Mouse (Mus musculus) kidney, postnatal 25 days (tissue): ENCODE data around the gene Ddah1.
A peak's percentile ranks its signal among the peaks of the same experiment; 100 is the strongest.

Source experiments
- DNase-seq, 2 experiments: peaks; one replicate each; pipeline ENCODE4 v3.0.0; 2021; ENCODE audit warnings: mixed read lengths in 2 of 2

The Ddah1 gene

DNA sequence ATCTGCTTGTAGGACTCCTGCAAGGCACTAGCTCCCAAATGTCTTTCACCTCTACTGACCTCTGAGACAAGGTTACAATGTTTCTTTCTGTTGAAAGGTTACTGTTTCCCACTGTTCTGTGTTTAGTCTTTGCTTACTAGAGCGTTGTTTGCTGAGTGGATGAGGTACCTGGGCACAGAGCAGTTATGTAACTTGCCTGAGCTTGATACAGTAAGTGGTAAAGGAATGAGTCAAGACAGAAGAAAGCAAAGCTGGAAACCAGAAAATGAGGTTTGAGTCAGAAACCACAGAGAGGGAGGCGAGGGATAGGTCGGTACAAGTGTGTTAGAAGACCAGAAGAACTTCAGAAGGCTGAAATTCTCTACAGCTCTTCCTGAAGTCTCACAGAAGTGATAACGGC lies 158.4 kb downstream of the Ddah1 start:
- no peak for DNase-seq

DNA sequence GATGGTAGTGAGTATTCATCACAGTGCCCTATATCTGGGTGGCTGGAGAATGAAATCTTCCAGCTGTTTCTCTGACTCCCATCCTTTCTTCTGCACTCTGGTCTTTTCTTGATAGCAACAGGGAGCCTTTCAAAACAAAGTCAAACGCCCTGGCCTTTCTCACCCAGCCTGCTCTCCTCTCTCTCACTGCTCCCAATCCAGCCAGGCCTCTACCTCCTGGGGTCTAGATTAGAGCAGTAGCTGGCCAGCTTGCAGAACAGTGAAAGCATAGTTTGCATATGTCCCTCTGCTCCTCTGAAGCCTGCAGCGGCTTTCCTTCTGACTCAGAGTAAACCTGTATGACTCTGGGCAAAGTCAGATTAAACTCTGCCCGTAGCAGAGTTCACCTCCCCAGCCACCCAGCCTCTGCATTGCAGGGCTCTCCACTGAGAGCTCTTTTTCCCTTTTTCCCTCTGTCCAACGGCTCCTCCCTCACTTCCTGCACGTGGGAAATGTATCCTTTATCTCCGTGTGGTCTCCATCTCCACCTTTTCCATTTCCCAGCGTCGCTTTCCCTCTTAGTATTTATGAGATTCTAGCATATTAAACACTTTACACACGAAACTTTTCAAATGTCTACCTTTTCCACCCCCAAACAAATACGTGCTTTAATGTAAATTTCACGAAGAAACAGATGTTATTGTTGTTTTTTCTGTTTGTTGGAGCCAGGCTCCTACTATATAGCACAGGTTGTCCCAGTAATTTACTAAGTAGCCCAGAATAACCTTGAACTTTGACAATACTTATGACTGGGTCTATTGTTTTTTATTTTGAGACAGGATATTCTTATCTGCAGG lies 163.8 kb downstream of the Ddah1 start, which contains the start of gene Bcl10:
Gene Bcl10 (plus strand): TSS at position 786 of the 836 bp plus-strand sequence.
- no peak for DNase-seq

DNA sequence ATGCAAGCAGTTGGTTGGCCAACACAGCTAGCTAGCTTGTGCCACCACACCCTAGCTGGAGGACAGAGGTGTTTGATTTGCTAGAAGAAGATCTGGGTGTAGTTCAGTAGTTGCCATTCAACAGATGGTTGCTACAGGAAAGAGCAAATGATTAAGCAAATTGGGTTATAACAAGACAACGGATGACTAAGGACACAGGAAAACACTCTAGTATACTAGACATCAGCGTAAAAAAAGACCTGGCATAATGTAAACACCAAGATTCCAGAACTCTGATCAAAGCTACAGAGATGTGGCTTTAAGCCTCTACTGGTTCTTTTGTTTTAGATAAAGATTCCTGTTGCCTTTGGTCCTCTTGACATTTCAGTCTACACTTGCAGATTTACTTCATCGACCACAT lies 164.5 kb downstream of the Ddah1 start:
- no peak for DNase-seq

DNA sequence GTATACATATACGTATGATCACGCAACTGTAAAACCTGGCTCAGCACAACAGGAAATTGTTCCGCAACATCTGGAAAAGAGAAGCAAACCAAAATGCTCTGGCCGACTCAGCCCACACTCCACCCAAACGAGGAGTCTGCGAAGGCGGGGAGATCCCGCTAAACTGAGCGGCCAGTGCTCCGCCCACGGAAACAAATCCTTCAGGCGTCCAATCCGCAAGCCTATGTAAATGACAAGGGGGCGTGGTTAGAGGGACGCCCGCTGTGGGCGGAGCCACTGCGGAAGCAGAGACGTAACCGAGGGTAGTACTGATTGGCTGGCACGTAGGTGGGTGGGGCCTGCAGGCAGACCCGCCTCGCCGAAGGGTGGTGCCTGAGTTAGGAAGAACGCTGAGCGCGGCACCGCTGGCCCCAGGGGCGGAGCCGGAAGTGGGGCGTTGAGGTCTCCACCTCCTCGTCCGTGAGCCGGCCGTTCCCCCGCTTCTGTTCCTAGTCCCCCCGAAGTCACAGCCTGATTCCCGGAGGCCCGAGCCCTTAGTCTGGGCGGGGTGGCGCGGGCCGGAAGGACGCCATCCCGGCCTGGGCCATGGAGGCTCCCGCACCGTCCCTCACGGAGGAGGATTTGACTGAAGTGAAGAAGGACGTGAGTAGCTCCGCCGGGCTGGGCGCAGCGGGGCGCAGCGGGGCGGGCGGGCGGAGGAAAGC lies 165.6 kb downstream of the Ddah1 start:
- peak; percentile 99 to 100 for DNase-seq

DNA sequence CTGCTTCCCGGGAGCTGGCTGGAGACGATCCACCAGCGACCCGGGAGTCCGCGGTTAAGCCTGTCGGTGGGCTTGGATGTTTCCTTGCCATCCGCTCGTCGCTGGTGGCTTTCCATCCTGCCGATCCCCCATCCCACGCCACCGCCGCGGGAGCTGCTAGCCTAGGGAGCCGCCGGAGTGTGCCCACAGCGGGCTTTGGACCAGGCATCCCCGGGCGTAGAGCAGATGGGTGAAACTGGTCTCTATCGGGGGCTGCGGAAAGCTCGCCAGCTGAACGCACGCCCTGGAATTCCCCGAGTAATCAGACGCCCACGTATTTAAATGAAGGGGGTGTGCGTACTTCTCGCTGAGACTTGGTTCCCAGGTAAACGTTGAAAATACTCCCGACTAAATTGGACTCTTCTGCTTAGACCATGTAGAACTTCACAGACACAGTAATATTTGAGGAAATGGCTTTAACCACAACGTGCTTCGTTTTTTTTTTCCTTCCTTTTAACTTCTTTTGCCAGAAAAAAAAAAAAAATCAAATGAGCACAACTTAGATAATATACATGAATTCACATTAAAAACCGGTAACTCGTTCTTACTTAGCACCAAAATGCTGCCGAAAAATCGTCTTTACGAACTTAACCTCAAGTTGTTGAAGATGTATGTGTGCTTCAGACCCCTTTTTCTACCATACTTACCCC lies 166.3 kb downstream of the Ddah1 start:
- DNase-seq = peak; percentile 37 to 69

DNA sequence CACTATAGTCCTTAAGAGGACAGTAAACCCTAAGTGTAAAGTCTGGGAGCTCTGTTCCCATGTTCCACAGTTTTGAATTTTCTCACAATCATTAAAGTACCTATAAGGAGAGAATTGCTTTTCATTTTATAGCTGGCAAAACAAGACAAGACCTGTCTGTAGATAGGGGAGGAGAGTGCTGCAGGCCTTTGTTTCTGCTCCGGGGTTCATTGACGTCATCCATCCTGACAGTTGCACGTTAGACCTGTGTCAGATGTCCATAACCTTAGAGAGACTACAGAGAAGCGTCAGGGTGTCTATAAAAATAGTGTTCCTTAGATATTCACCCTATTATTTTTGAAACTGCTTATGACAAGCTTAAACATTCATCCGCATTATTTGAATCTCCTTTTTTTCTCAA lies 167.0 kb downstream of the Ddah1 start:
- no peak for DNase-seq

DNA sequence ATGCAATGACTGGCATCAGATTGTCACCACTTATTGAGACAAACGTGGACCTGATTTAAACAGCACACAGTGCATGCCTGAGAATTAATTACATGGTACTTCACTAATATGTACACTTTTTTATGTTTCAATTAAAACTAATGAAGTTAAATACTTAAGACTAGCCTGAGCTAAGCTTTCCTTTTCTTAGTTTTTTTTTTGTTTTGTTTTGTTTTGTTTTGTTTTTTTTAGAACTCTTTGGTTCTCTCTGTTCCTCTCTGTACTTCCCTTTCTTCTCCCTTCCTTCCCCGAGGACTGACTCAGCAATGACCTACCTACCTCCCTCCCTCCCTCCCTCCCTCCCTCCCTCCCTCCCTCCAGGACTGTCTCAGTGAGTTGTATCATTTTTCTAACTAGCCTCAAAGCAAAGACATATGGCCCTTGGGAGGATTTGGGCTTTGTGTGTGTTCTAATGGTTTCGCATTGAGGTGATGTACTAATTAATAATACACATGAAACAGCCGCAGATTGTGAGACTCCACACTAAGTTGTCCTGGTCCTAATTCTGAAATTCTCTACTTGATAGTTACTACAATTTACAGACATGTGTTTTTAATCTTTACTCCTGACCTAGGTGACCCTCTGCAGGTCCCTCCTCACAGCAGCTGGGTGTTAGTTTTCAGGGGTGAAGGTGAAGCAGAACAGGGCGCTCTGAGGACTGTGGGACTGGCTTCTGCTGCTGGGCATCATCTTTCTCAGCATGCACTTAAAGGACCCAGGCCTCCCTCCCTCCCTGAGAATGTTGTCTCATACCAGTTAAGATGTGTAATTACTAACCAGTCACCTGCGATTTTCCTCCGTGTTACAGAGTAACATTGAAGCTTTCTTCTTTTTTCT lies 171.3 kb downstream of the Ddah1 start:
- no peak for DNase-seq

DNA sequence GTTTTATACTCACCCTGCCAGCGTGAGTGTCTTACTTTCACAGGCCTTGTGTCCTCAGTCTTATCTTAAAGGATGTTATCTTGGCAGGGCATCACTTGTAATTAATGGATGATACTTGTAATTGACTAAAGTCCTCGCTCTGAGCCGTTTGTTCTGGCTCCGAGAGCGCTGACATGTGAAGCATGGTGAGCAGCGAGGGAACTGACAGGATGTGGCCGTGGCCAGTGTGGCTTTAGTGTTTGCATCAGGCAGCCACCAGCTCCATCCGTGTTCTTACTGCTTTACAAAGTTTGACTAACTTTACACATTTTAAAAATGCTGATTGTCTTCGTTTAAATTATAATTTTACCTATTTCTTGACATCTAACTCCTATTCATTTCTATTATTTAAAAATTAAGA lies 175.4 kb downstream of the Ddah1 start:
- DNase-seq = no peak

DNA sequence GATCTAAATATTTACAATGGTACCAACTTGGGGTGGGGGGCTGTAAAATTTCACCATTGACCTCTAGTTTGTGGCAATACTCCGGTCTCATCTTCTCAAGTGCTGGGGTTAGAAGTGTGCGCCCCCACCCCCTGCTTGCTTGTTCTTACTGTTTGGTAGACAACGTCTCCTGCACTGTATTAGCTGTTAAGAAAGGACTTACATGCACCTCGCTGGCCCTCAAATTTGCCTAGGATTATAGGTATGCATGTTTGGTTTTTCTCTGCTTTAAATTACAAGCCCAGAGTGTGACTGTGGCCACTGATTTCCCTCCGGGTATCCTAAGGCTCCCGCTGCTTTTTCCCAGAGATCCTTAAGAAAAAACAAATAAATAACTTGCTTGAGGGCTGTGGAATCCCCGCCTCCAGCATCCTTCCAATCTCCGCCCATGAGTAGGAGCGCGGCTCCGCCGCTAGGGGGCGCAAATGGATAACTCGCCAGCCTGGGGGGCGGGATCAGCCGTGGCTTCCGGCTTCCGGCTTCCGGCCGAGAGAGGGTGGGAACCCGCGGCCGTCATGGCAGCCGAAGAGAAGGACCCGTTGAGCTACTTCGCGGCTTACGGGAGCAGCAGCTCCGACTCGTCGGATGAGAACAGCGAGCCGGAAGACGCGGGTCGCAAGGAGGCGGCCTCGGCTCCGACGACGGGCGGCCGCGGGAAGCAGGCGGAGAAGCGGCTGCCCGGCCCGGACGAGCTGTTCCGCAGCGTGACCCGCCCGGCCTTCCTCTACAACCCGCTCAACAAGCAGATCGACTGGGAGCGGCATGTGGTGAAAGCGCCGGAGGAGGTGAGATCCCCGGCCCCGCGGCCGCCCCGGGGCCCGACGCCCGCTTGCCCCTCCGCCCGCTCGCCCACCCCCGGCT lies 179.3 kb downstream of the Ddah1 start, which contains the start of gene 2410004B18Rik:
Gene 2410004B18Rik (plus strand): TSS at position 510 of the 900 bp plus-strand sequence.
- DNase-seq = peak; percentile 93

DNA sequence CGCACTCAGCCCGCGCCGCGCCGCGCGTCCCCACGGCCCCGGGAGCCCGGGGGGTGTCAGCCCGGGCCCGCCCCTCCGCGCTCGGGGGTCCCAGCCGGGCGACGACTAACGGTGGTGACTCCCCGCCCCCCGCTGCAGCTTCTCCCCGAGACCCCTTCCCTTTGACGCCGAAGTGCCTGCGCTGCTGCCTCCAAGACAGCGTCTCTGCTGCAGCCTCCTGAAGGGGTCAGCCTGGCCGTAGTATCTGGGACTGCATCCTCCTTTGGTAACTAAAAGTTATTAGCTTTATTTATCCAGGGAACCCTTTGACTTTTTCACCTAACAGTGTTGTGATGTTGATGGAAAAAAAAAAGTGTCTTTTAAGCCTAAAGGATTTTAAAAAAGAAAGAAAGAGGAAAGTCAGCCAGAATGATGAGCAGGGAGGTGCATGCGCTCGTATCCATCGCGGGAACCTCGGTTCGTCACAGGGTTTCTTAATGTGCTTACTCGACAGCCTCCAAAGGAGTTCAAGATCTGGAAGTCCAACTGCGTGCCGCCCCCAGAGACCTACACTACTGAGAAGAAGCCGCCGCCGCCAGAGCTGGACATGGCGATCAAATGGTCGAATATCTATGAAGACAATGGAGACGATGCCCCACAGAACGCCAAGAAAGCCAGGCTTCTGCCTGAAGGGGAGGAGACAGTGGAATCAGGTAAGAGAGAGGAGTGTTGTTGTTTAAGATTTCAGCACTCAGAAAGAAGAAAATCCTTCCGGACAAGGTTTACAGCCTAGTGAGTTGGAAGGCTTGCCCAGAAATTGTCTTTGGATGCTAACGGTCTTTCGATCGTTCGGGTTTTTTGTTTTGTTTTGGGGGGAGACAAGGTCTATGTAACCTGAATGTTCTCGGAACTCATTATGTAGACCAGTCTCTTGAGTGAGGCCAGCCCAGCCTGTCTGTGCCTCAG lies 180.2 kb downstream of the Ddah1 start:
- DNase-seq = peak in 1 of 2 experiments; percentile 13

DNA sequence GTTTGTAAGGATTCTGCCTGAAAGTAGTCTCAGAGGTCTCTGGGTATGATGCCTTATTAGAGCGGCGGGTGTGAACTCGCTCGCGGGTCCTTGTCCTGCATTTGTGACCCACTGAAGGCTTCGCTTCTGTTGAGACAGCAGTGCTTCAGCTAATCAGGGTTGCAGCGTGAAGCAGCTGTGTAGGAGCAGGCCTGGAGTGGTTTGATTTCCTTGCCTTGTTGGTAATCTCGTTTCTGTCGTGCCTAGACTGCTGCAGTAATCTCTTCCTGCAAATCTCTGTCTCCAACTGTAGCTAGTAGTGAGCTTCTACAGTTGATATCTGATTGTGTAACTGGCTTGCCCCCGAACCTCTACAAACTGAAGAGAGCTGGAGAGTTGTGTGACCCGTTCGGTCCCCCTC lies 180.9 kb downstream of the Ddah1 start:
- DNase-seq = no peak

DNA sequence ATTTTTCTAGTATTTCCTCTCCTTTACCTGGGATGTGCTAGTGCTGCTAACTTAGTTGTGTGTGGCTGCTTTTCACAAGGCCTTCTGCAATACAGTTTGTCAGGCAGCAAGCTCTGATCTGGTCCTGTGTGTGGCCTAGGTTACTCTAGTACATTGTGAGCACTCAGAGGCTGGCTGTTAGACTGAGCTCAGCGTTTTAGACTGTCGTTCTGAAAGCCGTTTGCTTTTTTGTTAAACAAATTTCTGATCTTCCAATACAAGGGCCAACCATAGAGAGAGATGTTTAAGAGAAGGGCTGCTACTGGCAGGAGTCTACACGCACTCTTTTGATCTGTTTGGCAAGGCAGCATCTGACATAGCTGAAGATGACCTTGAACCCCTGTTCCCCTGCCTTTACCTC lies 181.5 kb downstream of the Ddah1 start:
- DNase-seq = no peak

DNA sequence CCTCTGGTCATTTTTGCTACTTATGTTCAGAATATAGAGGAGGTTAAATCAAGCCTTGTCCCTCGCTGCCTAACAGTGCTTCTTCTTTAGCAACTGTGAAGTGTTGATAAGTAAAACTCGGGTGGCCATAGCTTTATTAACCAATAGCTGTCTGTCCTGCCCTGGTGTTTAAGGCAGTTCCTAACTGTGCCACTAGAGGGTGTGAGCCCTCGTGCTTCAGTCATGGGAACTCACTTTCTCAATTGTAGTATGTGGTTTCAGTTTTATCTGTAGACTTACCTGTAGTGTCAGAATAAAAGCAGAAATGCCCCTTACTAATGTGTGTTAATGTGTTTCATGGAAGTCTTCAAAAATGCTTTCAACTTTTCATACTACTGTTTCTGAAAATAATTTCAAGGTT lies 183.5 kb downstream of the Ddah1 start:
- peak; percentile 73 to 85 for DNase-seq
